Mouse (Mus musculus) kidney, postnatal 14 days (tissue): ENCODE measurements around the gene Mtmr2.
"Not testable (repeated sequence)": the region's sequence is repeated elsewhere in the genome, so short reads cannot be mapped to it uniquely, and the experiment has no call there.

ENCODE experiments used
- DNase-seq: peaks from one replicate; pipeline ENCODE4 v3.0.0; 2022; ENCODE audit warnings: mixed read lengths

Mtmr2 gene

DNA sequence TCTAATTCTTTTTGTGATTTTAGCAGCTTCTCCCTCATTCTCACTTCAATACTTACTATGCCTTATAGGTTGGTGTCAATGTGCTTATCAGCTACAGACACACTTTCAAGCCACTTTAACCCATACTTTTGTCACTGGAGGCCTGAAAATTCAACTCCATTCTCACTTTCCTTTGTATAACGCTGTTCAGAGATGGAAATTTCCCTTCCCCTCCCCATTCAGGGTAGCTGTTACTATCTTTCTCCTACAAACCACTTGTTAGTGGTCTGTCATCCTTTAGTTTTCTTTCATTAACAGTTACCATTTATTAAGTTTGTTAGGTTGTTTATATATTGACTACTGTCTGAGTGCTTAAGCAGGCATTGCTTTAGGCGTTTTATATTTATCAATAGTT, at the start of gene Mtmr2:
Gene Mtmr2, plus strand, starts transcription at position 7 of the 394 bp plus-strand sequence.
- DNase-seq, result no peak

DNA sequence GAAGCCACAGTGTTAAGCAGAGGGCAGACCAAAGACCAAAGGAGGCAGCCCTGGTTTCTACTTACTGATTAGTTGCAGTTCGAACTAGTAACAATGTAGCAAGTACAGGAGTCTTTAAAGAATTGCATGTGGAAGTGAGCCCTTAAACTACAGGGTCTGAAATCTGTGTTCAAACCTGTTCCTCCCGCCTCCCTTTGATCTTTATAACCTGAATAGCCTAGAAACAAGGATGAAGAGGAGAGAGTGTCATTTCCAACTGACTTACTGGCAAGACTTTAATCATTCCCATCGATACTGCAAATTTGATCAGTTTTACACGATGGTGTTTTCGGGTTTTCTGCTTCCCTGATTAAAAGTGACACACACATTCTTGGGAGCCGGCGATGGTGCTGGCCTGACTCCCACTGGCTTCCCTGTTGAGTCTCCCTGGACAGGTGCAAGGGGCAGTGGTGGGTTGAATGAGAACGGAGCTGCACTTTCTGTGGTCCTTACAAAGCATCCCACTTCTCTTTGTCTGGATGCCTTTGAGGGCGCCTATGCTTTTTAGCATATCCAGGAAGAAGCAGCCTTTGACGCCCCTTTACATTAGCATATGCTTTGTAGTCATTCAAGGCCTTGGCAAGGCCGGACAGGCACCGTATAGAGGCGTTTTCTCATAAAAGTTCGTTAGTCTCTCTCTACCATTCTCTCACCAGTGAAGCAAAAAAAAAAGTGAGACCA, 49.0 kb upstream of the Mtmr2 start:
- no peak for DNase-seq

DNA sequence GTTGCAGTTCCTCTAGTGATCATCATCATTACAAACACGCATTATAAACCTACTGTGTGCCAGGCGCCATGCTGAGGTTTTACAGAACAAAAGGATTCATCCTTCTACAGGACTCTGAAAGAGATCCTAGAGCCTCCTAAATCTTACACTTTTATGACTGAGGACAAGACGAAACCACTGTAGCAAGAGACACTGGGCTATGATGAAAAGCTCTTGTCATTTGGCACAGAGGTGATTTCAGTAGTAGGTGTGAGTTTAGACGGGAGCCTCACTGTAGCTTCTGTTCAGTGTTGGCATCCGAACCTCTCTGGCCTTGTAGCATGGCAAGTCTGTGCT, 48.5 kb upstream of the Mtmr2 start:
- no peak for DNase-seq

DNA sequence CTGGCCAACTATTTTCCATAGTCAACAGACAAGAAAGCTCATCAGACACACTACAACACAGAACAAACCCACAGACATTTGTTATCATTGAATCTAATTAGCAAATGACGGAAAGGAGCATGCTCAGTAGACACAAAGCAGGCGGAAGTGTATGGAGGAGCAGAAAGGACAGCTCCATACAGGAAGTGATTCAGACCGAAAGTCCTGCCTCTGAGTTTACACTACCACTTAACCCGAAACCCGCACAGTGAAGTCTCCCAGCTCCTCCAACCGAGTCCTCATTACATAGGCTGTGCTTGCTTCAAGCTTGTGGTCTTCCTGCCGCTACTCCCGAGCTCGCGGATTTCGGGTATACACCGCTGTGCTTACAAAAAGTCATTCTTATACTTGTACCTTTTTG, 46.4 kb upstream of the Mtmr2 start:
- DNase-seq, result no peak

DNA sequence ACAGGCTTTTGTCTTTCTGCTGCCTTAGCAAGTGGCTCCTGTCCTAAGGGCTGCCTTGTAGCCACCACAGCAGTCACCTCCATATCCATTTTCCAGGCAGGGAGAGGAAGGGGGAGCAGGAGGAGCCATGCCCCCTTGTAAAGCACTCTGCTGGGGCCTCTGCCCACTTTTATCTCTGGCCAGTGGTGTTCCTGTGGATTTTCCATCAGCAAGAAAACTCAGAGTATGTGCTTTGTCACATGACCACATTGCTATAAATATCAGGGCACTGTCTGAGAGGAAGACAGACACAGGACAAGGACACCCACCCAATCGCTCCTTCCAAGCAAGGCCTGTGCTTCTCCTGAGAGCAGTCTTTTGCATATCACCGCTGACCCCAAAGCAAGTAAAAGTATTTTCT, 45.1 kb upstream of the Mtmr2 start:
- no peak for DNase-seq

DNA sequence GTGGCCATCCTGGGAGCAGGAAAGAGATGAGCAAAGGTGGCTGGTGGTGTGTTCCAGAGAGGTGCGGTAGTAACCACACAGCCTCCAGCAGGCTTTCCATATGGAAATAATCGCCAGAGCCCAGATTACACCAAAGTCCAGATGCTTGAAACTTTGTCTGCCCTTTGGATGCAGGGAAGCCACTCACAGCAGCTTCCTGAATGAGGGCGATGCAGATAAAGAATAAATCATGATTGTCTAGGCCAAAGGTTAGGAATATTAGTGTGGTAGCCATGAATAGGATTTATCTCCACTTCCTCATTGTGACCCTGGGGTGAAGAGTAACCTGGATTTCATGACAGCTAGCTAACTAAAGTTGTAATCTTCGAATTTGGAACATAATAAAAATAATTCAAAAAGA, 43.3 kb upstream of the Mtmr2 start:
- no peak for DNase-seq

DNA sequence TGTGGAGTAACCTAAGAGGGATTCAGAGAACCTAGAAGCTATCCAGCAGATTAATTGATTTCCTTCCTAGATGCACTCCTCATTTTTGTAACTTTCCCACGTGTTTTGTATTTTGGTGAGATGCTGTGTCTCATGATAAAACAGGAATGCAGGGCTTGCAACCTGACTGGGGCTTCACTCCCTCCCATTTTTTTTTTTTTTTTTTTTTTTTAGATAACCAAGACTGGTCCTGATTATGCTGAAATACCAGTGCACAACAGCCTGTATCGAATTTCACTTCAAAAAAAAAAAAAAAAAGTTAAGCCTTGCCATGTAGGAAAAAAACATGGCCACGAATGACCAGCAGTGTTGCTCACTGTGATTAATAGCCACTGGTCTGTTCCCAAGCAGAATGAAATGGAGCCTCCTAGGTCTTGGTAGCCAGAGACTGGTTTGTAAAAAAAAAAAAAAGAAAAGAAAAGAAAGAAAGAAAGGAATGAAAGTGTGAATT, 41.1 kb upstream of the Mtmr2 start:
- no peak for DNase-seq

DNA sequence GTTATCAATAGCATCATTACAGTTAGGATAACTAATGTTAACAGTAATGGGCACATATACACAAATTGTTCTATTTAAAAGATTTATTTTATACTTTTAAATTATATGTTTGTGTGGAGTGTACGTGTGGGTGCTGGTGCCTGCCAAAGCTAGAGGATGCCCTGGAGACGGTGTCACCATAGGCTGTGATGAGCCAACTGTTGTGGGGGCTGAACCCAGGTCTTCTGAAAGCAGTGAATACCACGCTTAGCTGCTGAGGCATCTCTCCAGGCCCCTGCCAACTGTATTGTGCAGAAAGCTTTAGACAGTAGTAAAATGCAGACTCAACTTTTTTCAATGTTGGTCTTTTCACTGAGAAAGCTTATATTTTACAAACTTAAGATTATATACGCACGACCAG, 38.8 kb upstream of the Mtmr2 start:
- DNase-seq, result no peak

DNA sequence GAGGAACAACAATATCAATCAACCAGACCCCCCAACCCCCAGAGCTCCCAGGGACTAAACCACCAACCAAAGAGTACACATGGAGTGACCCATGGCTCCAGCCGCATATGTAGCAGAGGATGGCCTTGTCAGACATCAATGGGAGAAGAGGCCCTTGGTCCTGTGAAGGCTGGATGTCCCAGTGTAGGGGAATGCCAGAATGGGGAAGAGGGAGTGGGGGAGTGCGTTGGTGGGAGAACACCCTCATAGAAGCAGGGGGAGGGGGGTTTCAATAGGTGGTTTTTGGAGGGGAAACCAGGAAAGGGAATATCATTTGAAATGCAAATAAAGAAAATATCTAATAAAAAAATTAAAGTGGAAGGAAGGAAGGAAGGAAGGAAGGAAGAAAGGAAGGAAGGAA, 32.3 kb upstream of the Mtmr2 start:
- not testable (repeated sequence) for DNase-seq

DNA sequence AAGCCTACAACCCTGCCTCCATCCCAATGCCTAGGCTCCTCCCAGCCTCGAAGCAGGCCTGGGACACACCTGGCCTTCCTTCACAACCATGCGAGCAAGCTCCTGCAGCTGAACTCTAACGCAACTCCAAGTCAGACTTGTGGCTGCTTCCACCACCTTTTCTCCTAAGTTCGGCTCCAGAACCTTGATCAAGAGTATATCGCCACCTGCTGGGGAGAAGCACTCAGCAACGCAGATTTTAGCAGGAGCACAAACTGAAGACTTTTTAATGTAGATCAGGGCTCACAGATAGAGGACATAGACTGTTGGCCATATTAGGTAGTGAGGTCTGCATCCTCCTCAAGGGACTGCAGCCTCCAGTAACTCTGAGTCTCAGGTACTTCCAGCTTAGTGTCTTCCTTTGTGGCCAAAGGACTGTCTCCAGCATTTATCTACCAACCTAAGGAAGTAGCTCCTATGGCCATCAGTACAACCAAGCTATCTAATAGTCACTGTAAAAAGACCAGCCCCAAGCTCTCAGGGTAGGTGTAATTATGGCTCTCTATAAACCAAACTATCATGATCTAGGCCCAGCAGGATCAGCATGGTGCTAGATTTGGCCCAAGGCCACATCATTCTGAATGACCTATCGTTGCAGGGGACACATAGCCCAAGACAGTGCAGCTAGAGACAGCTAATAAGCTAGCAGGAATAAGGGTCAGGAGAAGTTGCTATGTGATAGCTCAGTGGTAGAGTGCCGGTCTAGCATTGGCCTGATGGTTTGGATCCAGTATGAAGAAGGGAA, 31.7 kb upstream of the Mtmr2 start:
- DNase-seq, result peak; percentile 85

DNA sequence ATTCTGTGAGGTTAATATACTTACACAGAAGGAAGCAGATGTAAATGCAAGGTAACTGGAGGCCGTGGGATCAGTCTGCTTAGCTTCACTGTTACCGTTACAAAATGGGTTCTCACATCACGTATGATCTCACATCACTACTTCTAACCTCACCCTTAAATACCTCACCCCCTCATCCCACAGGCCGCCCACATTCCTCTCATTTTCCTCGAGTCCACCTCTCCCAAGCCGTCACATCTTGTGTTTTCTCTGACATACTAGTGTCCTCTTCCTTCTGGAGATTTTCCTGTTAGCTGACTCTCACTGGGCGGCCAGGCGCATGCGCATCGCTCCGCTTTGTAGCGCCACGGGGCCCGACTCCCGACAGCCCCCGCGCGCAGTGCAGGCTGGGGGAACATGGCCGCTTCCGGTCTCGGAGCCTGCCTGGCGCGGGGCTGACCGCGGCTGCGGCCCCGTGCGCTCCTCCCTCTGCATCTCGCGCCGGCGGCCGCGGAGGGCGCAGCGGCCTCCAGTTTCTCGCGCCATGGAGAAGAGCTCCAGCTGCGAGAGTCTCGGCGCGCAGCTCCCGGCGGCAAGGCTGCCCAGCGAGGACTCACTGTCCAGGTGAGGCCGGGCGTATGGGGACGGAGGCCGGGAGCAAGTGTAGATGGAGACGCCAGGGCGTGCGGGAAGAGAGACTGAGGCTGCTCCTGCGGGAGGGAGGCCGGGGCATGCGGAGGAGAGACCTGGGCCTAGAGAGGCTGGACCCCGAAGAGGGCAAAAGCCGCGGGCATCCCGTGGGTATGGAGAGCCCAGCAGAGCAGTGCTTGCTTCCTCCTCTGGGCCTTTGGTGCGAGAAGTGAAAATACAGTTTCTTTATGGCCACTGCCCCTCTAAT, 826 bp downstream of the Mtmr2 start:
- peak; percentile 97 for DNase-seq

DNA sequence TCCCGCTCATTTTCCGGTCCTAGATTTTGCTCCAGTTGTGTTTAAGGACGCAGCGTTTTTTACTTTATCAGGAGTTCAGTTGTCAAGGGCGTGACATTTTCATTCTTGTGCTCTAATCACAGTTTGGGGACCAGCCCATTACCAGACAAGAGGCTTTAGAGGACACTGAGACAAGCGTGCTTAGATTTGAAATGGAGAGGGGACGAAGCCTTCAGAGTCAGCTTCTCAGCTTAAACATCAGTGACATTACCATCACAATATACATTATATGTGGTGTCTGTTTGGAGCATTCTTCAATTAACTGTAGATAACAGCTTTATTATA, 1.4 kb downstream of the Mtmr2 start:
- DNase-seq, result no peak

DNA sequence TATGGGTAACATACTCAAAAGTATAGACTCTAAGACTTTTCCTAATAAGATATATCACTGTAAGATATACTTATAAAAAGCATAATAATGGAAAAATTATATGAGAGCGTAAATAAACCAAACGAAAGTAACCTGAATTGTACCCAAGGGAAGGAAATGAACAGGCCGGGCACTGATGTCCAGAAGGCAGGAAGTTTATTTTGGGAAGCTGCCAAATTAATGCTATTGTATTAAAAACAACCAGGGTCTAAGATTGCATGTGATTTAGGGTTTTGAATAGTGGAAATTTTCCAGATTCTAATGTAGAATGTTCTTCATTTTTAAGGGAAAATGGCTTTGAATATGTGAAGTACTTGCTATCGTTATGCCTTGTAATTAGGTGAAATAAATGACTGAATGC, 4.3 kb downstream of the Mtmr2 start:
- DNase-seq, result peak; percentile 47

DNA sequence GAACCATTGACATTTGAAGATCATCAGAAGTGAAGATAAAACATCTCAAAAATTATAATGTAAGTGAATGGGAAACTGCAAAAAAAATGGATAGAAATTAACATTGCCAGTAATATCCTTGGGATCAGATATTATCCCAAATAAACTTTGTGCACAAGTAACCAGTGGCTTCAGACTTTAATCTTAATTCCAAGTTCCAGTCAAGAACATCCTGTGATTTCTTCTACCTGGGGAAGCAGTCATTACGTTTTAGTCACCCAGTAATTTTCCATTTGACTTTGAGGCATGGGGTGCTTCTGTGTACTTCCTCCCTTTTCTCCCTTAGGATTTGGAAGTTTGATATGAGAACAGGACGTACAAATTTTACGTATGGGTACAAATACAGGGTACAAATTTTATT, 12.2 kb downstream of the Mtmr2 start:
- no peak for DNase-seq

DNA sequence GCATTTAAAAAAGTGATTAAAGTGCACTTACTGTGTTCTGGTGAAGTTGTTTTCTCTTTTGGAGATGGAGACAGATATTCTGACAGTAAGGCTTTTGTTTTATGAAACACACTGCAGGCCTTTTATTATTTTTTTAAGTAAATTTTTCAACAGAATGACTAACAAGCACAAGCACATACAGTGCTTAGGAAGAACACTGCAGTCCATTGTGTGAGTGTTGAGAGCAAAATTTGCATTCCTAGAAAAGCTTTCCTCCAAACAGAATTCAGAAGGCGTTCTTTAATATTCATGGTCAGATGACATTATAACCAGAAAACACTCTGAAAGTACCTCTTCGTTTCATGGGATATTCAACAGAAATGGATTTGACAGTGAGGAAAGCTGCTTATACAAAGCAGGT, 17.4 kb downstream of the Mtmr2 start:
- DNase-seq, result no peak

DNA sequence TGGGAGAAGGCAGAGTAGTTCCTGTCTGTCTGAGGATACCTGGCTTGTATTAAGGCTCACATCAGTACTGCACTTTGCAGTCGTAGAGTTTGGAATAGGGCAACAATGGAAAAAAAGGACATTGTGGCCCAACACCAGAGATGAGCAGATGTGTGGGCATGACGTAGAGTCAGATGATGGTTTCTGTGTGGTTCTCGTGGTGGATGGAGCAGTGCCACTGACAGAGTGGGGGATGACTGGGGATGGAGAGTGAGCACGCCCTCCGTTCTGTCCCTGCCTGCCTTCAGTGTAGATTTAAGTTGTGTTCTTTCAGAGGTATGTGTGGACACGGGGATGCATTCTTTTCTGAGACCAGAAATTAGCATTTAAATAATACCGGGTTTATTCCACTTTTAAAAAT, 18.4 kb downstream of the Mtmr2 start:
- DNase-seq, result no peak

DNA sequence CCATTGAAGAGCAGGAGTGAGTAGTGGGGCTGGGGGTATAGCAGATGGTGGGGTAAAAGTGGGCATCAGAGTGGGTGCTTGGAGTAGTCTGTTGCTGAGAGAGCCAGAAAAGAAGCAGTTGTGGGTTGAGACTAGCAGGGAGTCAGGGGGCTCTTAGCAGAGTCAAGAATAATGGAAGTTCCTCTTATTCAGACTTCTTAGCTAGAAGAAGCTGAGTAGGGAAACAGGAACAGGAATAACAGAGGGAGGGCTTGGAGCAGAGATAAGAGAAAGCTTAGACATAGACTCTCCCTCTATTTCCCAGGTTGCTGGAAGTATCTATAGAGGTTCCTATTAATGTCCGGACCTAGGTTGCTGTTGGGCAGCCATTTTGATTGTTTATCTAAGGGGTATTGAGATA, 26.5 kb downstream of the Mtmr2 start:
- no peak for DNase-seq

DNA sequence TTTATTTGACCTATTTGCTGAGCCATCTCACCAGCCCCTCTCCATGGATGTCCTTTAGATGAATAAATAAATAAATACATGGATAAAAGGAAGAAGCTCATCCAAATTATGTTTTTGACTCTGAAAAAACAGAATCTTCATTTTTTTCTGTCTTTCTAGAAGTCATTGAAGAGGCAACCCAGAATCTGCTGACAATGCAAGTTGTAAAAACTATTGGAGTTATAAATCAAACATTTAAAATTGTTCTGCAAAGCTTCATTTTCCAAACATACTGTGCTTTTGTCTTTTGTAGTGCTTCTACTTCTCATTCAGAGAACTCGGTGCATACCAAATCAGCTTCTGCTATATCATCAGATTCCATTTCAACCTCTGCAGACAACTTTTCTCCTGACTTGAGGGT, 33.8 kb downstream of the Mtmr2 start:
- DNase-seq, result no peak

DNA sequence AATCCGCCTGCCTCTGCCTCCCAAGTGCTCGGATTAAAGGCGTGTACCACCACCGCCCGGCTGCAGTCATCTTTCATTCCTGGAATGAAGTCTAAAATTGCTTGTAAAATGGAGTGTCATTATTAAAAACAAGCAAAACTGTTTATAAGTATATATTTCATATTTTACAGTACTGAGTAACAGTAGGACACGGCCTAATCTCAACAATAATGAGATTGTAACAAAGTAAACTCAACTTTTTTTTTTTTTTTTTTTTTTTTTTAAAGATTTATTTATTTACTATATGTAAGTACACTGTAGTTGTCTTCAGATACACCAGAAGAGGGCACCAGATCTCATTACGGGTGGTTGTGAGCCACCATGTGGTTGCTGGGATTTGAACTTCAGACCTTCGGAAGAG, 42.7 kb downstream of the Mtmr2 start:
- DNase-seq, result not testable (repeated sequence)

DNA sequence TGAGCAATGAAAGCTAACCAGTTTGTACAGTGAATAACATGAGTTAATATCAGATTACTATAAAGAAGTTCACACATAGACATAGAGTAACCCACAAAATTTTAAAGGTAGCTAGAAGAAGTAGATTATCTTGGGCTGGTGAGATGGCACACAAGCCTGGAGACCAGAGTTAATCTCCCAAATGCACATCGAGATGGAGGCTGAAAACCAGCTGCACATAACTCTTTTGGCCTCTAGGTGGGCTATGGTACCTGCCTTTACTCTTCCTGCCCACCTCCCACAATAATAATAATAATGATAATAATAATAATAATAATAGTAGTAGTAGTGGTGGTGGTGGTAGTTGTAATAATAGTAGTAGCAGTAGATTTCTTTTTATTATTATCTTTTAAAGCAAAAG, 46.1 kb downstream of the Mtmr2 start:
- no peak for DNase-seq

DNA sequence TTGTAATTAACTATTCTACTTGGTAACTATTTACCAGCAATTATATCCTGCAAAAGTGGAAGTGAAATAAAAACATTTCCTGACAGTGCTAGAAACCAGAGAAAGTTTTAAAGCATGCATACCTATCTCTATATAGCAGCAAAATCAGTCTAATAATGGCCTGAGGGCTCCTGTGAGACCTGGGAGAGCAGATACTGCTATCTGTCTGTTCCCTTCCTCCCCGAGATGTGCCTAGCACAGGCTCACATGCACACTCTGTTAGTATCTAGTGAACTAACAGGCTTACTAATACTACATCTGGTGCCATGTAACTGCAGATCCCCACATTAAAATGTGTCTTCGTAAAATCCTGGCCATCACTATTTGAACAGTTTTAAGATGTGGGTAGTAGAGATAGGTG, 46.5 kb downstream of the Mtmr2 start:
- no peak for DNase-seq

DNA sequence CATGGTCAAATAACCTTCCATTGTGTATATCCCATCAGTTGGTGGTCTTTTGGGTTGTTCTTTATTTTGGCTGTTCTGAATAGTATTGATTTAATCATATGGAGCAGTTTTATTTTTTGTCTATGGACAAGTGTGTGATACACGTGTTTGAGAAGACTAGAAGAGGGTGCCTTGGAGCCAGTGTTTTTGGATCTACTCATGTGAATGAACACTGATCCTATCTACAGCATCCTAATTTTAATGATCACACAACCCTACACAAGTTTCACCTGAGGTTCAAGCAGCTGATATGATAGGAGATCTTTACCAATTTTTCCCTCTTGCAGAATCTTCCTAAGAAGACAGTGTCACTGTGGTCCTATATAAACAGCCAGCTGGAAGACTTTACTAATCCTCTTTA, 56.3 kb downstream of the Mtmr2 start:
- DNase-seq, result no peak

DNA sequence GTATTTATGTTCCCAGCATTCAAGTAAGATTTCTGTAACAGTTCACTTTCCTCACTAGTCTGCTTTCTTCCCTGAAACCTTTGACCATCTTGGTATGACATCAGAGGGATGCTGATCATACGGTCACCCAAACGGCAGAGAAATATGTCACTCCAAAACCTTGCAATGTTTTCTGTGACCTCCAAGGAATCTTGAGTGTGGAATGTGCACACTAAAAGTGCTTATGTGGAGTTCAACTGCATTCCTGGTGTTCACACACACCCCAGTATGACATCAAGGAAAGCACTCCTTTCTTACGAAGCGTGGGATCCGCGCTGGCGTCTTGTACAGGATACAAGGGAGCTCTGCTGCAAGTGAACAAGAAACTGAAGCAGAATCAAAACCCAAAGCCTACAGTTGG, 58.6 kb downstream of the Mtmr2 start:
- DNase-seq, result no peak

DNA sequence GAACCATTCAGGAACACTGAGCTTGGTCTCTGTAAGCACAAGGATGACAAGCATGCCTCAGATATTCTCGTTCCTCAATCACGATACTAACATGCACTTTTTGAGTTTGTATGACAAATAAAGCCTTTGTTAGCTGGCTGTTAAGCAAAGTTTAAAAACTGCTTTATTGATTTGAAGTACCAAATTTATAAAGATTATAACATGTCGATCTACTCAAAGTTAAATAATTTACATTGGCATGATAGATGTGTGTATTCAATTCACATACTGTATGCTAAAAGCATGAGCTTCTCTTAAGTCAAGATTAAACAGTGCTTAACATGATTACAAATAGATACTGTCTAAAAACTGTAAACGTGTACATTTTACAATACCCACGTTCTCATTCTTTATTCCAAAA, 59.4 kb downstream of the Mtmr2 start:
- no peak for DNase-seq
